Mouse (Mus musculus) intestine, embryonic 15.5 days (tissue): ENCODE results near the gene Selenof. TPM values are rescaled to one million over a fixed set of nuclear protein-coding genes. Genes with fewer than 3 reads are reported as not detected.
A peak's percentile ranks its signal among the peaks of the same experiment; 100 is the strongest.

Source experiments
- ATAC-seq: fragments of 200-750 bp; cut with Nextera tagmentation; 2 replicates; pipeline ENCODE4 v1.8.0; 2017; ENCODE audit warnings: moderate TSS enrichment, moderate library complexity
- H3K27ac ChIP-seq: fragments of 300-500 bp; sonication (generic); 2 replicates; pipeline ENCODE4 v1.5.1; 2015; ENCODE audit warnings: mild to moderate bottlenecking, inconsistent platforms
- H3K27me3 ChIP-seq: fragments of 300-500 bp; sonication (generic); replicated peaks from 2 replicates; pipeline ENCODE4 v1.6.1; 2015; ENCODE audit warnings: inconsistent platforms
- H3K36me3 ChIP-seq: fragments of 300-500 bp; sonication (generic); 2 replicates; pipeline ENCODE4 v1.6.1; 2015; ENCODE audit warnings: inconsistent platforms
- H3K4me1 ChIP-seq: fragments of 300-500 bp; sonication (generic); replicated peaks from 2 replicates; pipeline ENCODE4 v1.6.1; 2015; ENCODE audit warnings: inconsistent platforms
- H3K4me2 ChIP-seq: fragments of 300-500 bp; sonication (generic); replicated peaks from 2 replicates; pipeline ENCODE4 v1.6.1; 2015; ENCODE audit warnings: mild to moderate bottlenecking, inconsistent platforms
- H3K4me3 ChIP-seq: fragments of 300-500 bp; sonication (generic); replicated peaks from 2 replicates; pipeline ENCODE4 v1.5.1; 2015; ENCODE audit warnings: inconsistent platforms
- H3K9ac ChIP-seq: fragments of 300-500 bp; sonication (generic); 2 replicates; pipeline ENCODE4 v1.6.1; 2015; ENCODE audit warnings: inconsistent platforms
- H3K9me3 ChIP-seq: fragments of 300-500 bp; sonication (generic); 2 replicates; pipeline ENCODE4 v1.6.1; 2016; ENCODE audit warnings: inconsistent platforms
- WGBS: fragments of 180-500 bp; shearing (Covaris S2); methylation state at CpG from one replicate; pipeline ENCODE4 v1.1.7; 2015; 5-methylcytosine and 5-hydroxymethylcytosine counted together
- polyA plus RNA-seq: library from polyadenylated mRNA; unstranded; fragments of >200 nt; fragmentation: Nextera tagmentation; extraction: Ambion mirVana; gene quantifications from 2 replicates; pipeline ENCODE4 v1.2.1, GENCODE M21; 2015

Gene Selenof
- 618 and 622 TPM in 2 replicates for polyA plus RNA-seq

GRCm38 (mm10) chr3:144570047-144570815 lies at the start of gene Selenof, which contains the start of gene Hs2st1:
Gene Selenof, plus strand, starts transcription at chr3:144570304.
Gene Hs2st1, minus strand, starts transcription at chr3:144570181.
- no peaks in the 10 kb centered on the region for H3K36me3 ChIP-seq
- ATAC-seq, result peak; percentile 98

GRCm38 (mm10) chr3:144527918-144528317 lies 42.2 kb upstream of the Selenof start:
- H3K36me3 ChIP-seq, result no peaks in the 10 kb centered on the region
- H3K9ac ChIP-seq, result no peak overlapping the region
- H3K4me3 ChIP-seq, result no peak overlapping the region
- no peaks in the 10 kb centered on the region for H3K9me3 ChIP-seq
- no peak overlapping the region for H3K27ac ChIP-seq
- no peak overlapping the region for H3K4me2 ChIP-seq
- 88% methylated on average over 7 of the region's 7 CpGs for WGBS
- 0 out of 2 replicates have a peak, but pooled peaks cover 2% of the 10 kb centered on the region for H3K4me1 ChIP-seq
- ATAC-seq, result no peak
- H3K27me3 ChIP-seq, result no peaks in the 10 kb centered on the region

More at GRCm38 (mm10) chr3:144570047-144570815, at the start of gene Selenof, which contains the start of gene Hs2st1:
- no peaks in the 10 kb centered on the region for H3K9me3 ChIP-seq
- H3K27me3 ChIP-seq, result no peaks in the 10 kb centered on the region
- peaks cover 8% of the 10 kb centered on the region for H3K4me1 ChIP-seq
- peak within 1 kb of the TSS; percentile 94 for H3K9ac ChIP-seq
- H3K4me3 ChIP-seq, result peak within 1 kb of the TSS; percentile 96
- H3K4me2 ChIP-seq, result peak within 1 kb of the TSS; percentile 92
- WGBS, result 0% methylated on average over 47 of the region's 69 CpGs
- H3K27ac ChIP-seq, result peak within 1 kb of the TSS; percentile 91

- no peak overlapping the region for H3K27ac ChIP-seq
- H3K27me3 ChIP-seq, result no peaks in the 10 kb centered on the region
- no peaks in the 10 kb centered on the region for H3K9me3 ChIP-seq
- WGBS, result 40% methylated on average over 5 of the region's 5 CpGs
- H3K4me2 ChIP-seq, result no peak overlapping the region
- peak; percentile 34; the same call in 1 of the 2 replicates for ATAC-seq
- H3K9ac ChIP-seq, result no peak overlapping the region
- 0 out of 2 replicates have a peak, but pooled peaks cover 2% of the 10 kb centered on the region for H3K4me1 ChIP-seq
- H3K4me3 ChIP-seq, result no peak overlapping the region
- H3K36me3 ChIP-seq, result no peaks in the 10 kb centered on the region
Observed at GRCm38 (mm10) chr3:144531023-144531422, 39.1 kb upstream of the Selenof start.

- Histone ChIP-seq H3K4me3 (no peak overlapping the region), H3K4me1 (peaks cover 9% of the 10 kb centered on the region; the same call in 1 of the 2 replicates), H3K36me3 (no peaks in the 10 kb centered on the region), H3K27ac (no peak overlapping the region), H3K9me3 (no peaks in the 10 kb centered on the region), H3K27me3 (no peaks in the 10 kb centered on the region), H3K9ac (no peak overlapping the region), H3K4me2 (no peak overlapping the region)
- no peak for ATAC-seq
- 92% methylated on average over 4 of the region's 4 CpGs for WGBS
Observed at GRCm38 (mm10) chr3:144535056-144535455, 35.0 kb upstream of the Selenof start.

GRCm38 (mm10) chr3:144537078-144537855 lies 32.8 kb upstream of the Selenof start:
- Histone ChIP-seq H3K9me3 (no peaks in the 10 kb centered on the region), H3K4me2 (no peak overlapping the region), H3K4me3 (no peak overlapping the region), H3K27me3 (no peaks in the 10 kb centered on the region), H3K9ac (no peak overlapping the region), H3K36me3 (no peaks in the 10 kb centered on the region), H3K4me1 (peaks cover 13% of the 10 kb centered on the region), H3K27ac (no peak overlapping the region)
- WGBS, result 79% methylated on average over 7 of the region's 7 CpGs
- ATAC-seq, result peak; percentile 62; the same call in 1 of the 2 replicates

- H3K27me3 ChIP-seq, result no peaks in the 10 kb centered on the region
- no peaks in the 10 kb centered on the region for H3K9me3 ChIP-seq
- ATAC-seq, result no peak
- no peak overlapping the region for H3K4me2 ChIP-seq
- no peaks in the 10 kb centered on the region for H3K36me3 ChIP-seq
- no peak overlapping the region for H3K27ac ChIP-seq
- no peak overlapping the region for H3K4me3 ChIP-seq
- peaks cover 14% of the 10 kb centered on the region for H3K4me1 ChIP-seq
- no peak overlapping the region for H3K9ac ChIP-seq
- WGBS, result 46% methylated on average over 3 of the region's 3 CpGs
Observed at GRCm38 (mm10) chr3:144539051-144539450, 31.1 kb upstream of the Selenof start.

- no peaks in the 10 kb centered on the region for H3K9me3 ChIP-seq
- no peak for ATAC-seq
- WGBS, result 71% methylated on average over 3 of the region's 3 CpGs
- peaks cover 14% of the 10 kb centered on the region for H3K4me1 ChIP-seq
- H3K4me2 ChIP-seq, result no peak overlapping the region
- H3K27ac ChIP-seq, result no peak overlapping the region
- no peaks in the 10 kb centered on the region for H3K27me3 ChIP-seq
- H3K9ac ChIP-seq, result no peak overlapping the region
- no peak overlapping the region for H3K4me3 ChIP-seq
- H3K36me3 ChIP-seq, result no peaks in the 10 kb centered on the region
Observed at GRCm38 (mm10) chr3:144540805-144541204, 29.3 kb upstream of the Selenof start.

- H3K9ac ChIP-seq, result no peak overlapping the region
- H3K4me2 ChIP-seq, result no peak overlapping the region
- WGBS, result 67% methylated on average over 6 of the region's 6 CpGs
- no peak overlapping the region for H3K4me3 ChIP-seq
- no peaks in the 10 kb centered on the region for H3K9me3 ChIP-seq
- no peaks in the 10 kb centered on the region for H3K36me3 ChIP-seq
- no peak for ATAC-seq
- no peak overlapping the region for H3K27ac ChIP-seq
- H3K4me1 ChIP-seq, result peaks cover 14% of the 10 kb centered on the region
- no peaks in the 10 kb centered on the region for H3K27me3 ChIP-seq
Observed at GRCm38 (mm10) chr3:144541906-144542438, 28.1 kb upstream of the Selenof start.

GRCm38 (mm10) chr3:144545152-144545551 lies 25.0 kb upstream of the Selenof start:
- no peak overlapping the region for H3K4me2 ChIP-seq
- no peak for ATAC-seq
- H3K9ac ChIP-seq, result no peak overlapping the region
- H3K9me3 ChIP-seq, result no peaks in the 10 kb centered on the region
- peaks cover 9% of the 10 kb centered on the region for H3K4me1 ChIP-seq
- H3K27ac ChIP-seq, result no peak overlapping the region
- H3K27me3 ChIP-seq, result no peaks in the 10 kb centered on the region
- H3K4me3 ChIP-seq, result no peak overlapping the region
- H3K36me3 ChIP-seq, result no peaks in the 10 kb centered on the region
- WGBS, result 87% methylated on average over 7 of the region's 7 CpGs

GRCm38 (mm10) chr3:144545832-144546231 lies 24.3 kb upstream of the Selenof start:
- no peak overlapping the region for H3K4me2 ChIP-seq
- 33% methylated on average over 4 of the region's 4 CpGs for WGBS

GRCm38 (mm10) chr3:144546490-144546889 lies 23.6 kb upstream of the Selenof start:
- H3K27me3 ChIP-seq, result no peaks in the 10 kb centered on the region

More at GRCm38 (mm10) chr3:144545832-144546231, 24.3 kb upstream of the Selenof start:
- Histone ChIP-seq H3K27me3 (no peaks in the 10 kb centered on the region), H3K4me1 (peaks cover 9% of the 10 kb centered on the region), H3K4me3 (no peak overlapping the region), H3K9ac (no peak overlapping the region), H3K36me3 (no peaks in the 10 kb centered on the region), H3K9me3 (no peaks in the 10 kb centered on the region), H3K27ac (no peak overlapping the region)
- ATAC-seq, result no peak

More at GRCm38 (mm10) chr3:144546490-144546889, 23.6 kb upstream of the Selenof start:
- Histone ChIP-seq H3K27ac (no peak overlapping the region), H3K36me3 (no peaks in the 10 kb centered on the region), H3K9me3 (no peaks in the 10 kb centered on the region), H3K4me1 (peaks cover 10% of the 10 kb centered on the region), H3K4me3 (no peak overlapping the region), H3K4me2 (no peak overlapping the region), H3K9ac (no peak overlapping the region)
- ATAC-seq, result no peak
- WGBS, result 43% methylated on average over 4 of the region's 4 CpGs
